Mouse (Mus musculus) cerebellum, adult 11-12 months (tissue): ENCODE results near the gene Il31.
"Not testable (repeated sequence)": the region's sequence is repeated elsewhere in the genome, so short reads cannot be mapped to it uniquely, and the experiment has no call there.

Source experiments
- DNase-seq: peaks from one replicate; pipeline ENCODE4 v3.0.0; 2022

Gene Il31

DNA sequence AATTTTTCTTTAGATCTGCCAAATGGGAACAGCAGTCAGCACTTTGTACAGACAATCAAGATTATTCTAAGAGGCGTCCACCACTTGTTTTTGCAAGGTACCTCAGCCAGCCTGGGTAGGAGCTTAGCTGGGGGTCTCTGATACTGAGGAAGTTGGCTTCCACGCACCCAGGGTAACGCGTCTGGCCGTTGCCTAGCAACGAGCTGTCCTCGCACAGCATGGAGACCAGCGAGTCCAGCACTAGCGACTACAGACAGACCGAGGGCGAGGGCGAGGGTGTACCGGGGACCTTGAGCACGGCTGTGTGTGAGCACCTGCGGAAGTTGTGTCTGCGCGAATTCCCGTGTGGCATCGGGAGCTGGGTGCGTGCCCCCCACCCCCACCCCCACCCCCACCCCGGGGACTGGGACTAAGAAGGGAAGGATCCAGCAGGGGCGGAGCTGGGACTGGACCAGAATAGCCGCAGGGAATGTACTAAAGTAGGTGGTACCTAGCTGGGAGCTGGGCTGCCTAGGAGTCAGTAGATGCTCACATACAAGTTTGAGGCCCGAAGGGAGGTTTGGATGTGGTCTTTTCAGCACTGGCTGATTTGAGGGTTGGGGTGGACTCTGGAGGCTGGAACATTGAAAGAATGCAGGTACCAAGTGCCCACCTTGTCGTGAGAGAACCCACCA lies at the start of gene Il31, which contains the start of gene Lrrc43:
Il31 (minus strand) TSS at position 378 of the 674 bp plus-strand sequence.
Lrrc43 (plus strand) TSS at position 194 of the 674 bp plus-strand sequence.
- DNase-seq = no peak

GRCm38 (mm10) chr5:123533801-123534200 lies 44.5 kb upstream of the Il31 start:
- DNase-seq = no peak

DNA sequence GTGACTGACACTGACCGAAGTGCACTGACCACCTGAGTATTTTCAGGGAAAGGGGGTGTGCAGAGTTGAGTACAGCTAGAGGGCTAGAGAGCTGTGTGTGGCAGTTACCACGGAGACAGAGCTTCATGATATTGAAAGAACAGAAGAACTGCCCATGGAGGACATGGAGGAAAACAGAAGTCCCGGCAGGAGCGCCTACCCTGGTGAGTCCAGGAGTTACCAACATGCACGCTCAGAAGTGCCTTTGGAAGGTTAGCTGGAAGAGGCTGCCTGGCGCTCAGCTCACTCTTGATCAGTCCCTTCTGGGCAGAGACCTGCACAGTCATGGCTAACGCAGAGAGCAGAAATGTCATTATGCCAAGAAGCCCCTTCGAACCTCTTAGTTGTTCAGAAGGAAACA lies 40.8 kb upstream of the Il31 start:
- DNase-seq = no peak

DNA sequence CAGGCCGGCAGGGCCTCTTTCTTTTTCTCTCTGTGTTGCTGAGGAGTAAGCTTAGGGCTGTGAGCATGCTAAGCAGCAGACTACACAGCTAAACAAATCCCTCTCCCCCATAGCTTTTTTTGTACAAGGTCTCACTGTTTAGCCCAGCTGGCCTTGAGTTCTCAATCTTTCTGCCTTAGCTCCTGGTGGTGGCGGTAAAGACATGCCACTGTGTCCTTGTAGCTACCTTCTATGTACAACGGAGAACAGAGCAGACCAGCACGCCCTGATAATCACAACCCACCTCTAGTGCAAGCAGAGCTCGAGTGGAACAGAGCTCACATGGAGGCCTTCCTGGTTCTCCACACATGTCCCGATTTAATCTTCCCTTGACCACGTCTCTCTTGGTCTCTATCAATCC lies 39.4 kb upstream of the Il31 start:
- no peak for DNase-seq

- no peak for DNase-seq
Observed at GRCm38 (mm10) chr5:123525916-123526495, 36.7 kb upstream of the Il31 start.

- DNase-seq = no peak
Observed at GRCm38 (mm10) chr5:123525281-123525680, 36.0 kb upstream of the Il31 start, which contains the start of gene Gm49027. Gm49027 (minus strand) TSS chr5:123525488.

DNA sequence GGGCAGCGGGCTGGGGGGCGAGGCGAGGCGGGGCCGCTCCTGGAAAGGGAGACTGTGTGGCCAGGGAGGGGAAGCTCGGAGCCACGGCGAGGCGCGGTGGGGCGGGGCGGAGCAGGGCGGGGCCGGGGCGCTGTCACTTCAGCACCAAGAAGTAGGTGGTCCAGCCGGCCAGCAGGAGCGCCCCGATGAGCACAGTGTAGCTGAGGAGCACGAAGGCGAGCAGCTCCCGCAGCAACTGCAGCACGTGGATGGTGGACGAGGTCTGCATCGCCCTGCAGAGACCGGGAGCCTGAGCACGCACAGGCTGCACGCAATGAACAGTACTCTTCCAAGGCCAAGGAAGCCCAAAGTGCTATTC lies 35.1 kb upstream of the Il31 start:
- no peak for DNase-seq

GRCm38 (mm10) chr5:123523692-123524392 lies 34.6 kb upstream of the Il31 start, which contains the start of gene Diablo:
Diablo (minus strand) TSS chr5:123524176.
- peak; percentile 97 for DNase-seq

DNA sequence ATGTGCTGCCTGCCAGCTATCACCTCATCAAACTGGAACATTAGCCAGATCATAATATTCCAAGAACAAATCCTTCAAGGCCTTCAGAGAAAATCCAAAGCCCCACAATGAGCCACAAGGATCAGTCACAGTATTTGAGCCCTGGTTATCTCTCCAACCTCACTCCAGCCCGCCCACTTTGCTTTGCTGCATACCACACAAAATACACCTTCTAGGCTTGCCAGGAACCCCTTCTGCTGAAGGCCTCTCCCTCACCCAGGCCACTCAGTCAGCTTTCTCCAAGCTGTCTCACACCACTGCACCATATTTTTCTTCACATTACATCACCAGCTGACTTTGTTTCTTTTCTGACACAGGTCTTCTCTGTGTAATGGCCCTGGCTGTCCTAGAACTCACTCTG lies 32.9 kb upstream of the Il31 start:
- DNase-seq = no peak

DNA sequence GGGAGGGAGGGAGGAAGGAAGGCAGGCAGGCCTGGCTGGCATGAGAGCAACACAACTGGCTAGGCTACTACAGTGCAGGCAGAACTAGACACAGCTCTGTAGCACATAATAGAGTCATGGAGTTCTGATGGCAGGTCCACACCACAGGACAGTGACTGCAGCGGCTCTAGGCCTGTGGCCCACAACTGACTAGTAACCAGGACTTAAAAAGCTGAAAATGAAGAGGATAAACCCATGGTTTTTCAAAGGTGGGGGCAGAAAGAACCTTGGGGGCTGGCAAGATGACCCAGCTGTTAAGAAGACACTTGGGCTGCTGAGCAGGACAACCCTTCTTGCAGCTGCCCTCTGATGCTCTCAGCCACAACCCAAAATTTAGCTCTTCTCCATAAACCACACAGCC lies 32.3 kb upstream of the Il31 start:
- DNase-seq = no peak

DNA sequence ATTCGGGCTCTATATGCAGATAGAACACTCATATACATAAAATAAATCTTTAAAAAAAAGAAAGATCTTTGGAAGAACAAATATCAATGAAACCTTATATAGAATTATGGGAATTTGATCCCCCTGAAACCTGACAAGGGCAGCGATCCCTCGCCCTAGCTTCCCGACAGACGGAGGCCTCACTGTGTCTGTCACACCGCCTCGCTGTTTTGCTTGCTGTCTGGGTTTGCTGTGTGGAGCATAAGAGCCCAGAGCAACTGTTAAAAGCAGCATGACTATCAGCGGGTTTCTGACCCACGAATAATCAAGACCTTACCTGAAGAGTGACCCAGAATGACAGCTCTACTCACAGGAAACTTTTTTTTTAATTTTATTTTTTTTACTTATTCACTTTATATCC lies 31.4 kb upstream of the Il31 start:
- DNase-seq = no peak

DNA sequence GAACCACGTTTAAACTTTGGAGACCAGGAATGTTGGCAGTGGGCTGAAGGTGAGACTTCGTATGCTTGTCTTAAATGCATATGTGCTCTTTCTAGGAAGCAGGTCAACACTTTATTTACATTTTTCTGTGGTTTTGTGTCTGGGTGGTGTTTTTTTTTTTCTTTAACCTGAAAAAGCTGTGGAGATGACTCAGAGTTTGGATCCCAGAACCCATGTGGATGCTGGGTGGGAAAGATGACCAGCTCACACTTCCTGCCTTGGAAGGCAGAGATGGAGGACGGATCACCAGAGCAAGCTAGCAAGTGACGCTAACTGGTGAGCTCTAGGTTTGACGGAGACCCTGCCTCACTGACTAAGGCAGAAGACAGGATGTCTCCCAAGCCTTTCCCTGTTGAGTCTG lies 25.6 kb upstream of the Il31 start:
- no peak for DNase-seq

DNA sequence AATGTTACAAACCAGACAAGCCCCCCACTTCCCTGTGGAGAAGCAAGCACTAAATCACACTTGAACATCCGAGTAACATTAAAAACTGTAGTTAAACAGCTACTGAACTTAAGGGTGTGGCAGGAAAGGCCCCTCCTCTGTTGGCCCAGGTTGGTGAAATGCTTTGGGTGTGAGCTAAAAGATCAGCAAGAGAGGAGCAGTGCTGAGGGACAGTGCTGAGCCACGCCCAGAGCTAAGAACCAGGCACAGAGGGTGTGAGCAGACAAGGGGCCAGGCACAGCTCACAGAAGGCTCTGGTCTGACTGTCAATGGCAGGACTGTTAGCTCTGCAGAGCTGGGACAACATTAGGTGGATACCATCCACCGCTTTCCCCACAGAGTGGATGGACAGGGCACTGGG lies 22.8 kb upstream of the Il31 start:
- DNase-seq = no peak

DNA sequence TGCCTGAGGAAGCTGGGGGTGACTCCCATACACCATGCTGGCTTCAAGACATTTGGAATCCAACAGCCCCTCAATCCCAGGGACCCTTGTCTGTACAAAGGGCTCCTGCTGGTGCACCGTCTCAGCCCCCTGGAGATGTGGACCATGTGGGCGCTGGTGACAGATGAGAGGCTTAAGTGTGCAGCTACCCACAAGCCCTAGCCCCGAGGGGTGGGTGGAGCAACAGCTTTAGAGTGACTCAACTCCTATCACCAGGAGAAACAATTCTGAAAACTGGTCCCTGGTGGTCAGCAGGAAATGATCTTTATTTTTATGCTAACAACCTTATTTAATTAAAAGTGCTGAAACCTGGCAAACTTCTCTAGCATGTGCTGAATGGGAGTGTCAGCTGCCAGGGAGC lies 22.1 kb upstream of the Il31 start:
- not testable (repeated sequence) for DNase-seq

- no peak for DNase-seq
Observed at GRCm38 (mm10) chr5:123510160-123510559, 20.9 kb upstream of the Il31 start, which contains the start of gene B3gnt4. B3gnt4 (plus strand) TSS chr5:123510460.

DNA sequence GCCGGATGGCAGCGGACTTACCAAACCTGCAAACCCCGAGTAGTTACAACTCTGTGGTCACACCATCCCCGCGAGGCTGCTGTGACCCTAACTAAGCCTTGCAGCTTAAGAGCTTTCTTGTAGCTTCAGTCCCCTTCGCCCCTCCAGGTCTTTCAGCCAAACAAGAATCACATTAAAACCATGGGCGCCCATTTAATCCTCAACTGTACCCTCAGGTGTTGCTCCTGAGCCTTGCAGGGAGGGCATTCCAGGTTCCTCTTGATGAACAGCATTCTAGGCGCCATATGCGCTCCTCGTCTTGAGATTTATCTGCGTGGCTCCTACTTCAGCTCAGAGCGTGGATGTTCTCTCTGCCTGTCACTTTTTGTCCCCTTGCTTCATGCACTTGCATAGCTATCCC lies 19.6 kb upstream of the Il31 start:
- DNase-seq = no peak

- peak; percentile 63 for DNase-seq
Observed at GRCm38 (mm10) chr5:123507936-123508723, 18.8 kb upstream of the Il31 start.

- no peak for DNase-seq
Observed at GRCm38 (mm10) chr5:123501973-123502372, 12.7 kb upstream of the Il31 start.

- peak; percentile 58 for DNase-seq
Observed at GRCm38 (mm10) chr5:123499717-123500116, 10.4 kb upstream of the Il31 start.

DNA sequence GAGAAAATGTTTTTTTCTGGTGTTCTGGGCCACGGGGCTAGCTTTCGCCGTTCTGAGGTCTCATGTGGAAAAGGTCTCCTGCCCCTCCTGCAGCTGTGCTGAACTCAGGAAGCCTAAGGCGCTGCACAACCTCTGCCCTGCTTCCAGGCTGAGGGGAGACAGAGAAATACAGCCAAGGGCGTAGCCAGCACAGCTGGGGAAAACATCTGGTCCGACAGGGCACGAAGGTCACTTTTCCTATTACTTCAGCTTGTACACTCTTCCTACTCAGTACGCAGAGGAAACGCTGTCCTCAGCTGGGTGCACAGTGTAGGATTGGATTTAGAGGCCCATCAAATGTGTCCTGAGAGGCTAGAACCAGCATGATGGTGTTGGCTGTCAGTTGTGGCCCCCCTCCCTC lies 646 bp upstream of the Il31 start:
- no peak for DNase-seq

- DNase-seq = no peak
Observed at GRCm38 (mm10) chr5:123487659-123488395, 1.5 kb downstream of the Il31 start.

GRCm38 (mm10) chr5:123473817-123474216 lies 15.5 kb downstream of the Il31 start:
- DNase-seq = no peak
